In genomic region chr8:93059185-93059584, GRCm38 (mm10) we compare ENCODE assay signal across 10 mouse cellular contexts. TPM values are rescaled to one million over a fixed set of nuclear protein-coding genes. Genes with fewer than 3 reads are reported as not detected.
DNase-seq lines count a peak whose midpoint lies in the region; ATAC-seq and TF ChIP-seq lines count a peak whose summit lies in the region.
"Had no signal": no experiment of that assay in that cellular context is flagged by ENCODE, and none has a peak within 500 bp of the region (broad histone marks: within the 10 kb centered on the region; RNA-seq: fewer than 3 reads in every experiment).

No protein-coding gene starts in this region.

- H3K27me3 ChIP-seq in forebrain, embryonic 11.5 days (ENCODE audit: control insufficient read depth, insufficient read depth, low read length) = no peaks in the 10 kb centered on the region
- H3K27me3 ChIP-seq in forebrain, embryonic 16.5 days (replicated peaks; ENCODE audit: control insufficient read depth, insufficient read depth, low read length) = no peaks in the 10 kb centered on the region
- H3K27me3 ChIP-seq in CH12.LX (replicated peaks) = peaks cover 2% of the 10 kb centered on the region

- TF ChIP-seq EP300 in CH12.LX (IDR thresholded peaks at IDR 0.05; ENCODE audit: low read length) = no peak

- H3K27ac ChIP-seq in forebrain, embryonic 11.5 days (ENCODE audit: low read depth, low read length) = no peak overlapping the region
- no peak overlapping the region for H3K27ac ChIP-seq in forebrain, embryonic 16.5 days (ENCODE audit: low read length)
- H3K27ac ChIP-seq in CH12.LX (ENCODE audit: insufficient read depth, low read depth) = no peak overlapping the region

- no peak overlapping the region for H3K4me2 ChIP-seq in forebrain, embryonic 11.5 days (ENCODE audit: low read depth, low read length, severe bottlenecking)
- no peak overlapping the region for H3K4me2 ChIP-seq in forebrain, embryonic 16.5 days (ENCODE audit: low read length)
- no peak overlapping the region for H3K4me2 ChIP-seq in CH12.LX (ENCODE audit: insufficient read depth, low read depth, poor library complexity, severe bottlenecking)

- ATAC-seq in forebrain, embryonic 11.5 days (replicated peaks; ENCODE audit: low FRiP score) = no peak
- no peak for ATAC-seq in forebrain, embryonic 16.5 days
- peak; percentile 61; the same call in 1 of the 2 replicates for ATAC-seq in granulocyte monocyte progenitor cell, adult 5-6 weeks (replicated peaks; ENCODE audit: poor library complexity, severe bottlenecking)
- peak; percentile 76 for ATAC-seq in megakaryocyte progenitor cell, adult 5-6 weeks (replicated peaks; ENCODE audit: poor library complexity)

- H3K9me3 ChIP-seq in forebrain, embryonic 11.5 days (ENCODE audit: control insufficient read depth, low read length) = no peaks in the 10 kb centered on the region
- no peaks in the 10 kb centered on the region for H3K9me3 ChIP-seq in forebrain, embryonic 16.5 days (ENCODE audit: control insufficient read depth, low read length)
- no peaks in the 10 kb centered on the region for H3K9me3 ChIP-seq in CH12.LX (replicated peaks; ENCODE audit: low read length)

- TF ChIP-seq POLR2A in CH12.LX (IDR thresholded peaks at IDR 0.05; ENCODE audit: low read depth, low read length) = no peak

- H3K4me1 ChIP-seq in forebrain, embryonic 11.5 days (replicated peaks; ENCODE audit: control insufficient read depth, insufficient read depth, low read length) = no peaks in the 10 kb centered on the region
- H3K4me1 ChIP-seq in forebrain, embryonic 16.5 days (replicated peaks; ENCODE audit: control insufficient read depth, insufficient read depth, low read length) = no peaks in the 10 kb centered on the region
- H3K4me1 ChIP-seq in CH12.LX (ENCODE audit: control insufficient read depth in 1 of 2, insufficient read depth in 2 of 2) = peaks cover 0 to 13% of the 10 kb centered on the region in 2 experiments; a peak in 2 of 4 replicates

- peak; percentile 77 for DNase-seq in forebrain, embryonic 11.5 days (ENCODE audit: low spot score)
- peak; percentile 39 for DNase-seq in CH12.LX (ENCODE audit: extremely low read depth)
- DNase-seq in c-Kit-positive CD71-positive TER-119-negative erythroid progenitor cells, embryonic 14.5 days (ENCODE audit: low read depth) = peak; percentile 4
- peak; percentile 63 to 74 for DNase-seq in layer of hippocampus, postnatal 10 days (ENCODE audit: low spot score in 2 of 2)
- DNase-seq in urinary bladder, postnatal 25 days (ENCODE audit: low spot score) = peak; percentile 52

- dilution Hi-C loops in CH12.LX (cut with MboI; ENCODE audit: extremely low pct_ligation_motif_present, extremely low pct_unique_long_range_greater_than_20kb, low sequenced_read_pairs) = no loop called here

- H3K79me2 ChIP-seq in CH12.LX (replicated peaks; ENCODE audit: control insufficient read depth, extremely low read depth, insufficient read depth, poor library complexity, severe bottlenecking) = no peaks in the 10 kb centered on the region

- H3K36me3 ChIP-seq in forebrain, embryonic 11.5 days (ENCODE audit: control insufficient read depth, insufficient read depth, low read length) = no peaks in the 10 kb centered on the region
- H3K36me3 ChIP-seq in forebrain, embryonic 16.5 days (ENCODE audit: control insufficient read depth, insufficient read depth) = no peaks in the 10 kb centered on the region
- no peaks in the 10 kb centered on the region for H3K36me3 ChIP-seq in CH12.LX (replicated peaks in 1 of 2; ENCODE audit: control insufficient read depth in 1 of 2, insufficient read depth in 1 of 2, low read length in 1 of 2)

- H3K9ac ChIP-seq in forebrain, embryonic 11.5 days (ENCODE audit: low read length) = no peak overlapping the region
- H3K9ac ChIP-seq in forebrain, embryonic 16.5 days (replicated peaks; ENCODE audit: low read depth, low read length) = no peak overlapping the region
- no peak overlapping the region for H3K9ac ChIP-seq in CH12.LX (ENCODE audit: insufficient read depth, low read depth)

- peak in 1 of 2 experiments; percentile 58; a peak in 2 of 4 replicates for TF ChIP-seq CTCF in CH12.LX (conservative IDR thresholded peaks at IDR 0.05 in 1 of 2, IDR thresholded peaks at IDR 0.05 in 1 of 2; ENCODE audit: low read depth in 2 of 2, low read length in 2 of 2)

- peak; percentile 34 for TF ChIP-seq RAD21 in CH12.LX (IDR thresholded peaks at IDR 0.05; ENCODE audit: low read depth, low read length)

- in situ Hi-C loops in CH12.LX (cut with MboI; ENCODE audit: low pct_ligation_motif_present, low pct_unique_long_range_greater_than_20kb, low sequenced_read_pairs) = no loop called here

- no peak overlapping the region for H3K4me3 ChIP-seq in forebrain, embryonic 11.5 days (ENCODE audit: low read depth, low read length)
- no peak overlapping the region for H3K4me3 ChIP-seq in forebrain, embryonic 16.5 days (replicated peaks; ENCODE audit: low read length)
- no peak overlapping the region for H3K4me3 ChIP-seq in CH12.LX (replicated peaks in 1 of 3; ENCODE audit: low read depth in 2 of 3, low read length in 2 of 3, poor library complexity in 1 of 3)

- WGBS in forebrain, embryonic 11.5 days = 9% methylated on average over 2 of the region's 2 CpGs
- 10% methylated on average over 2 of the region's 2 CpGs for WGBS in forebrain, embryonic 16.5 days

TF ChIP-seq in CH12.LX, 34 proteins besides CTCF, POLR2A, EP300 and RAD21:
- TF ChIP-seq ZKSCAN1 (IDR thresholded peaks at IDR 0.05; ENCODE audit: borderline replicate concordance, low read depth, low read length) (no peak), SMC3 (IDR thresholded peaks at IDR 0.05; ENCODE audit: low read depth, low read length) (peak; percentile 54)

RNA-seq across cellular contexts. Expression of gene Ces1a, which starts 11.2 kb away (rescaled TPM):
- polyA plus RNA-seq in forebrain, embryonic 11.5 days (2014; fragmentation: Nextera tagmentation; extraction: Ambion mirVana) = not detected in 2 replicates
- polyA plus RNA-seq in forebrain, embryonic 16.5 days (2015; fragmentation: Nextera tagmentation; extraction: Ambion mirVana) = not detected in 2 replicates
- total RNA-seq in CH12.LX (2012; rRNA removed) (not detected in 2 replicates), CH12.LX (2014; rRNA removed) (not detected in 2 replicates)
- not detected in 2 replicates for polyA plus RNA-seq in CH12.LX (2012; ENCODE audit: insufficient read length, low read depth)
- not detected in 2 replicates for total RNA-seq in granulocyte monocyte progenitor cell, adult 5-6 weeks (2014; fragmentation: Nextera tagmentation)
- total RNA-seq in granulocyte monocyte progenitor cell, adult 5-6 weeks (2017) = not detected in 2 replicates
- not detected for total RNA-seq in layer of hippocampus, postnatal 10 days (2021)
- not detected in 2 replicates for total RNA-seq in megakaryocyte progenitor cell, adult 5-6 weeks (2015)
- total RNA-seq in megakaryocyte progenitor cell, adult 5-6 weeks (2017) = not detected in 2 replicates
- polyA plus RNA-seq: heart, embryonic 14.5 days; spleen, adult 2 months had no signal

RNA-seq across cellular contexts. Expression of gene Ces1b, which starts 20.6 kb away (rescaled TPM):
- not detected in 2 replicates for polyA plus RNA-seq in forebrain, embryonic 11.5 days (2014; fragmentation: Nextera tagmentation; extraction: Ambion mirVana)
- not detected in 2 replicates for polyA plus RNA-seq in forebrain, embryonic 16.5 days (2015; fragmentation: Nextera tagmentation; extraction: Ambion mirVana)
- not detected in 2 replicates for total RNA-seq in CH12.LX (2012; rRNA removed)
- total RNA-seq in CH12.LX (2014; rRNA removed) = not detected in 2 replicates
- not detected in 2 replicates for polyA plus RNA-seq in CH12.LX (2012; ENCODE audit: insufficient read length, low read depth)
- not detected in 2 replicates for total RNA-seq in granulocyte monocyte progenitor cell, adult 5-6 weeks (2014; fragmentation: Nextera tagmentation)
- total RNA-seq in granulocyte monocyte progenitor cell, adult 5-6 weeks (2017) = not detected in 2 replicates
- total RNA-seq in layer of hippocampus, postnatal 10 days (2021) = not detected
- total RNA-seq in megakaryocyte progenitor cell, adult 5-6 weeks (2015) = not detected in 2 replicates
- not detected in 2 replicates for total RNA-seq in megakaryocyte progenitor cell, adult 5-6 weeks (2017)
- polyA plus RNA-seq: heart, embryonic 14.5 days; spleen, adult 2 months had no signal

Comparison
In these comparisons a context has a peak if more than half of its experiments do, and no peak if none do; other contexts are left out.
1. ATAC-seq: peak in granulocyte monocyte progenitor cell, adult 5-6 weeks (single experiment) and megakaryocyte progenitor cell, adult 5-6 weeks (single experiment); none in forebrain, embryonic 11.5 days (single experiment) and forebrain, embryonic 16.5 days (single experiment).
2. DNase-seq: peak in every context shown above with its lines; median percentile 77 in forebrain, embryonic 11.5 days; 68 in layer of hippocampus, postnatal 10 days; 52 in urinary bladder, postnatal 25 days; 39 in CH12.LX; 4 in c-Kit-positive CD71-positive TER-119-negative erythroid progenitor cells, embryonic 14.5 days.